Mouse (Mus musculus) forebrain, embryonic 14.5 days (tissue): Measurements from ENCODE around the gene Gm11232. TPM values are rescaled to one million over a fixed set of nuclear protein-coding genes. Genes with fewer than 3 reads are reported as not detected.

Experiments
- ATAC-seq: fragments of 200-750 bp; cut with Nextera tagmentation; 2 replicates; pipeline ENCODE4 v1.8.0; 2017; ENCODE audit warnings: mild to moderate bottlenecking, moderate library complexity
- DNase-seq: peaks from one replicate; pipeline ENCODE4 v3.0.0-alpha.2; 2015; ENCODE audit warnings: low spot score
- H3K27ac ChIP-seq: fragments of 300-500 bp; sonication (generic); 2 replicates; pipeline ENCODE4 v1.5.1; 2014; ENCODE audit warnings: low read depth, mild to moderate bottlenecking, control low read depth, low read length, moderate library complexity
- H3K27me3 ChIP-seq: fragments of 300-500 bp; sonication (generic); replicated peaks from 2 replicates; pipeline ENCODE4 v1.6.1; 2014; ENCODE audit warnings: low read length, control low read depth, mixed read lengths; ENCODE audit not compliant: control insufficient read depth, insufficient read depth
- H3K36me3 ChIP-seq: fragments of 300-500 bp; sonication (generic); 2 replicates; pipeline ENCODE4 v1.6.1; 2014; ENCODE audit warnings: low read length, control low read depth; ENCODE audit not compliant: control insufficient read depth, insufficient read depth
- H3K4me1 ChIP-seq: fragments of 300-500 bp; sonication (generic); 2 replicates; pipeline ENCODE4 v1.6.1; 2014; ENCODE audit warnings: antibody characterized with exemption, low read length, control low read depth; ENCODE audit not compliant: control insufficient read depth, insufficient read depth
- H3K4me2 ChIP-seq: fragments of 300-500 bp; sonication (generic); 2 replicates; pipeline ENCODE4 v1.6.1; 2014; ENCODE audit warnings: mild to moderate bottlenecking, control low read depth, low read length
- H3K4me3 ChIP-seq: fragments of 300-500 bp; sonication (generic); 2 replicates; pipeline ENCODE4 v1.5.1; 2014; ENCODE audit warnings: low read depth, low read length, control low read depth
- H3K9ac ChIP-seq: fragments of 300-500 bp; sonication (generic); 2 replicates; pipeline ENCODE4 v1.6.1; 2014; ENCODE audit warnings: mild to moderate bottlenecking, low read length, control low read depth, moderate library complexity
- H3K9me3 ChIP-seq: fragments of 300-500 bp; sonication (generic); replicated peaks from 2 replicates; pipeline ENCODE4 v1.6.1; 2016; ENCODE audit warnings: low read length, control low read depth, mixed read lengths; ENCODE audit not compliant: control insufficient read depth
- WGBS: fragments of 180-500 bp; shearing (Covaris S2); extraction: QIAGEN DNeasy Blood & Tissue Kit; methylation state at CpG from one replicate; pipeline ENCODE4 v1.1.7; 2014; 5-methylcytosine and 5-hydroxymethylcytosine counted together
- polyA plus RNA-seq: library from polyadenylated mRNA; unstranded; fragments of >200 nt; fragmentation: Nextera tagmentation; extraction: Ambion mirVana; gene quantifications from 2 replicates; pipeline ENCODE4 v1.2.1, GENCODE M21; 2014

Gene Gm11232
- polyA plus RNA-seq = not detected in 2 replicates

GRCm38 (mm10) chr4:71757865-71758264 lies at the start of gene Gm11232:
Gene Gm11232 (minus strand): TSS chr4:71757965.
- Histone ChIP-seq H3K9me3 (no peaks in the 10 kb centered on the region), H3K27me3 (no peaks in the 10 kb centered on the region), H3K27ac (no peak within 1 kb of the TSS), H3K4me3 (no peak within 1 kb of the TSS), H3K9ac (no peak within 1 kb of the TSS), H3K4me2 (no peak within 1 kb of the TSS), H3K4me1 (no peaks in the 10 kb centered on the region), H3K36me3 (no peaks in the 10 kb centered on the region)
- no peak for DNase-seq
- ATAC-seq = no peak
- WGBS = 83% methylated on average over 2 of the region's 2 CpGs

- DNase-seq = no peak
- no peaks in the 10 kb centered on the region for H3K9me3 ChIP-seq
- no peak overlapping the region for H3K9ac ChIP-seq
- H3K27ac ChIP-seq = no peak overlapping the region
- no peaks in the 10 kb centered on the region for H3K27me3 ChIP-seq
- no peak overlapping the region for H3K4me3 ChIP-seq
- H3K4me1 ChIP-seq = peaks cover 8% of the 10 kb centered on the region; the same call in 1 of the 2 replicates
- ATAC-seq = no peak
- WGBS = 79% methylated on average over 2 of the region's 2 CpGs
- H3K4me2 ChIP-seq = no peak overlapping the region
- H3K36me3 ChIP-seq = no peaks in the 10 kb centered on the region
These were observed 48.3 kb upstream of the Gm11232 start for GRCm38 (mm10) chr4:71805977-71806534.

- no peak overlapping the region for H3K27ac ChIP-seq
- no peaks in the 10 kb centered on the region for H3K27me3 ChIP-seq
- H3K36me3 ChIP-seq = no peaks in the 10 kb centered on the region
- no peak overlapping the region for H3K9ac ChIP-seq
- no peaks in the 10 kb centered on the region for H3K9me3 ChIP-seq
- no peak overlapping the region for H3K4me2 ChIP-seq
- ATAC-seq (peak; percentile 33), DNase-seq (no peak)
- 28% methylated on average over 1 of the region's 1 CpGs for WGBS
- H3K4me3 ChIP-seq = no peak overlapping the region
- 0 out of 2 replicates have a peak, but pooled peaks cover 2% of the 10 kb centered on the region for H3K4me1 ChIP-seq
These were observed 7.8 kb upstream of the Gm11232 start for GRCm38 (mm10) chr4:71765529-71765928.

GRCm38 (mm10) chr4:71765071-71765470 lies 7.3 kb upstream of the Gm11232 start:
- H3K27ac ChIP-seq = no peak overlapping the region
- peak; percentile 95 for ATAC-seq
- H3K4me2 ChIP-seq = no peak overlapping the region
- DNase-seq = peak; percentile 87
- 0 out of 2 replicates have a peak, but pooled peaks cover 2% of the 10 kb centered on the region for H3K4me1 ChIP-seq
- H3K4me3 ChIP-seq = no peak overlapping the region
- H3K9me3 ChIP-seq = no peaks in the 10 kb centered on the region
- no peaks in the 10 kb centered on the region for H3K36me3 ChIP-seq
- no peaks in the 10 kb centered on the region for H3K27me3 ChIP-seq
- WGBS = 6% methylated on average over 3 of the region's 3 CpGs
- no peak overlapping the region for H3K9ac ChIP-seq

GRCm38 (mm10) chr4:71756441-71757221 lies 1.1 kb downstream of the Gm11232 start:
- H3K4me3 ChIP-seq = no peak overlapping the region
- no peak for DNase-seq
- WGBS = 89% methylated on average over 11 of the region's 11 CpGs

GRCm38 (mm10) chr4:71745741-71746140 lies 12.0 kb downstream of the Gm11232 start:
- no peaks in the 10 kb centered on the region for H3K27me3 ChIP-seq
- no peaks in the 10 kb centered on the region for H3K4me1 ChIP-seq
- ATAC-seq (no peak), DNase-seq (no peak)
- H3K27ac ChIP-seq = no peak overlapping the region
- no peaks in the 10 kb centered on the region for H3K9me3 ChIP-seq
- H3K36me3 ChIP-seq = no peaks in the 10 kb centered on the region
- no peak overlapping the region for H3K4me3 ChIP-seq
- no peak overlapping the region for H3K4me2 ChIP-seq
- H3K9ac ChIP-seq = no peak overlapping the region
- WGBS = 69% methylated on average over 1 of the region's 1 CpGs

More at GRCm38 (mm10) chr4:71756441-71757221, 1.1 kb downstream of the Gm11232 start:
- no peak overlapping the region for H3K9ac ChIP-seq
- H3K9me3 ChIP-seq = no peaks in the 10 kb centered on the region
- H3K36me3 ChIP-seq = no peaks in the 10 kb centered on the region
- ATAC-seq = no peak
- no peaks in the 10 kb centered on the region for H3K27me3 ChIP-seq
- H3K4me2 ChIP-seq = no peak overlapping the region
- H3K4me1 ChIP-seq = no peaks in the 10 kb centered on the region
- no peak overlapping the region for H3K27ac ChIP-seq

- no peaks in the 10 kb centered on the region for H3K4me1 ChIP-seq
- H3K4me2 ChIP-seq = no peak overlapping the region
- DNase-seq (no peak), ATAC-seq (no peak)
- H3K9me3 ChIP-seq = no peaks in the 10 kb centered on the region
- no peak overlapping the region for H3K4me3 ChIP-seq
- no peak overlapping the region for H3K27ac ChIP-seq
- H3K36me3 ChIP-seq = no peaks in the 10 kb centered on the region
- no peak overlapping the region for H3K9ac ChIP-seq
- H3K27me3 ChIP-seq = no peaks in the 10 kb centered on the region
These were observed 21.2 kb downstream of the Gm11232 start for GRCm38 (mm10) chr4:71736529-71736928.

GRCm38 (mm10) chr4:71735261-71735660 lies 22.5 kb downstream of the Gm11232 start:
- no peak for ATAC-seq
- no peak overlapping the region for H3K9ac ChIP-seq
- no peaks in the 10 kb centered on the region for H3K27me3 ChIP-seq
- no peaks in the 10 kb centered on the region for H3K9me3 ChIP-seq
- DNase-seq = no peak
- no peak overlapping the region for H3K27ac ChIP-seq
- H3K4me3 ChIP-seq = no peak overlapping the region
- H3K4me2 ChIP-seq = no peak overlapping the region
- no peaks in the 10 kb centered on the region for H3K36me3 ChIP-seq
- WGBS = 68% methylated on average over 3 of the region's 3 CpGs
- H3K4me1 ChIP-seq = no peaks in the 10 kb centered on the region

- ATAC-seq = no peak
- Histone ChIP-seq H3K4me1 (no peaks in the 10 kb centered on the region; the same call in 1 of the 2 replicates), H3K36me3 (no peaks in the 10 kb centered on the region), H3K4me3 (no peak overlapping the region), H3K9me3 (no peaks in the 10 kb centered on the region), H3K27me3 (no peaks in the 10 kb centered on the region), H3K27ac (no peak overlapping the region), H3K4me2 (no peak overlapping the region), H3K9ac (no peak overlapping the region)
- no peak for DNase-seq
These were observed 28.4 kb downstream of the Gm11232 start for GRCm38 (mm10) chr4:71729401-71729800.
